Mouse (Mus musculus) olfactory bulb, adult 2 months (tissue): ENCODE measurements around the gene Kcnj11.

Experiments
- CTCF ChIP-seq: fragments of 200-500 bp; IDR thresholded peaks from 2 replicates; pipeline ENCODE4 v1.5.1; 2012; ENCODE audit warnings: low read depth, mild to moderate bottlenecking, low read length, moderate library complexity; ENCODE audit not compliant: insufficient read depth
- POLR2A ChIP-seq: fragments of 200-500 bp; IDR thresholded peaks from 2 replicates; pipeline ENCODE4 v1.6.1; 2012; ENCODE audit warnings: mild to moderate bottlenecking, low read depth, low read length, moderate library complexity; ENCODE audit not compliant: insufficient read depth

GRCm38 (mm10) chr7:46097319-46097783 is 3.2 kb downstream of the Kcnj11 start:
- TF ChIP-seq CTCF = no peak
- TF ChIP-seq POLR2A = no peak
